Mouse (Mus musculus): ENCODE results near the gene Hccs. TPM values are rescaled to one million over a fixed set of nuclear protein-coding genes. Genes with fewer than 3 reads are reported as not detected.

Gene Hccs
- polyA plus RNA-seq, 1 experiment: 25.7 TPM

DNA sequence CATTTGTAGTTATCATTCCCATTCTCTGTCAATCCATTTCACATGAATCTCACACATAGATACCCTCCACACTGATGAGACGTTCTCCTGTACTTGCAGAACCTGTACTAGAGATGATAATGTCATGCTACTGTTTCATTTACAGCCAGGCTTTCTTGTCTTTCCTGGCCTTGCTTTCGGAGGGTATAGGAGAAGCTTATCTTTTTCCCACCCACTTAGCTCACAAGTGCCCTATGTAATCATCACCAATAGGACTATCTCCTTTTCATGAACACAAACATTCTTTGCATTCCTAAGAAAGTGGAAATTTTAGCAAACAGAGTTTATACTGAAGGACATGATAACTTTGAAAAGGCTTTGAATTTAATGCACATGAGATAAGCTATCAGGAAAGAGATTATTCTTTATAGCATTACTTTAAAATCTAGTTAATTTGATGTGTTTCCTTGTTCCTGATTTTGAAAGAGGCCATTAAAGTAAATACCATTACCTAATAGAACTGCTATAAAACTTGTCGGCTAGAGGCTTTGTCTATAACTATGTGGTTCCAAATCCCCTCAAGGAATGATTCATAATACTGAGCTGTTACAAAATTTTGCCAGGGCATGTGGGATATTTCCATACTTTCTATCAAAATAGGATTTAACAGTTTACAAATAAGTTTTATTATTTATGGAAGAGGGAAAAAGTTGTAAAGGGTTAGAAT is 97.7 kb downstream of the Hccs start:
- Histone ChIP-seq H3K4me3 (ENCODE audit: low read depth, low read length) (no peak overlapping the region), H3K36me3 (ENCODE audit: control insufficient read depth, insufficient read depth, low read length, poor library complexity, severe bottlenecking) (no peaks in the 10 kb centered on the region), H3K9ac (ENCODE audit: low read depth, poor library complexity, severe bottlenecking) (no peak overlapping the region), H3K27me3 (ENCODE audit: control insufficient read depth, insufficient read depth, low read length, poor library complexity, severe bottlenecking) (no peaks in the 10 kb centered on the region), H3K27ac (ENCODE audit: insufficient read depth, low read length) (no peak overlapping the region), H3K9me3 (replicated peaks; ENCODE audit: control insufficient read depth, insufficient read depth, low read length, poor library complexity, severe bottlenecking) (no peaks in the 10 kb centered on the region), H3K4me1 (ENCODE audit: control insufficient read depth, insufficient read depth, low read length) (no peaks in the 10 kb centered on the region)
- TF ChIP-seq CTCF (IDR thresholded peaks at IDR 0.05; ENCODE audit: low read depth, low read length): no peak
- no peak for TF ChIP-seq POLR2A (IDR thresholded peaks at IDR 0.05; ENCODE audit: insufficient read depth, low read length)
- no peak for TF ChIP-seq EP300 (IDR thresholded peaks at IDR 0.05; ENCODE audit: insufficient read depth, low read depth, low read length)

GRCm38 (mm10) chrX:169220064-169220463 is 100.1 kb downstream of the Hccs start:
- H3K36me3 ChIP-seq (ENCODE audit: control insufficient read depth, insufficient read depth, low read length, poor library complexity, severe bottlenecking): no peaks in the 10 kb centered on the region
- TF ChIP-seq POLR2A (IDR thresholded peaks at IDR 0.05; ENCODE audit: insufficient read depth, low read length) (no peak), CTCF (IDR thresholded peaks at IDR 0.05; ENCODE audit: low read depth, low read length) (no peak), EP300 (IDR thresholded peaks at IDR 0.05; ENCODE audit: insufficient read depth, low read depth, low read length) (no peak)
- no peaks in the 10 kb centered on the region for H3K9me3 ChIP-seq (replicated peaks; ENCODE audit: control insufficient read depth, insufficient read depth, low read length, poor library complexity, severe bottlenecking)
- H3K4me3 ChIP-seq (ENCODE audit: low read depth, low read length): no peak overlapping the region
- no peak overlapping the region for H3K9ac ChIP-seq (ENCODE audit: low read depth, poor library complexity, severe bottlenecking)
- H3K27me3 ChIP-seq (ENCODE audit: control insufficient read depth, insufficient read depth, low read length, poor library complexity, severe bottlenecking): no peaks in the 10 kb centered on the region
- no peaks in the 10 kb centered on the region for H3K4me1 ChIP-seq (ENCODE audit: control insufficient read depth, insufficient read depth, low read length)
- no peak overlapping the region for H3K27ac ChIP-seq (ENCODE audit: insufficient read depth, low read length)

- no peaks in the 10 kb centered on the region for H3K4me1 ChIP-seq (ENCODE audit: control insufficient read depth, insufficient read depth, low read length)
- TF ChIP-seq POLR2A (IDR thresholded peaks at IDR 0.05; ENCODE audit: insufficient read depth, low read length): no peak
- no peak for TF ChIP-seq EP300 (IDR thresholded peaks at IDR 0.05; ENCODE audit: insufficient read depth, low read depth, low read length)
- no peak for TF ChIP-seq CTCF (IDR thresholded peaks at IDR 0.05; ENCODE audit: low read depth, low read length)
- H3K27ac ChIP-seq (ENCODE audit: insufficient read depth, low read length): no peak overlapping the region
- H3K27me3 ChIP-seq (ENCODE audit: control insufficient read depth, insufficient read depth, low read length, poor library complexity, severe bottlenecking): no peaks in the 10 kb centered on the region
- no peaks in the 10 kb centered on the region for H3K36me3 ChIP-seq (ENCODE audit: control insufficient read depth, insufficient read depth, low read length, poor library complexity, severe bottlenecking)
- H3K9me3 ChIP-seq (replicated peaks; ENCODE audit: control insufficient read depth, insufficient read depth, low read length, poor library complexity, severe bottlenecking): no peaks in the 10 kb centered on the region
- H3K4me3 ChIP-seq (ENCODE audit: low read depth, low read length): no peak overlapping the region
- no peak overlapping the region for H3K9ac ChIP-seq (ENCODE audit: low read depth, poor library complexity, severe bottlenecking)
These were observed 110.2 kb downstream of the Hccs start for GRCm38 (mm10) chrX:169210019-169210418.

Other genes with a start within 250 kb of the Hccs start
- gene Amelx, start 133.2 kb downstream of the Hccs start, polyA plus RNA-seq (2011; ENCODE audit: insufficient read depth, insufficient read length, low read depth, missing spikeins): not detected in 2 replicates

Data from ES-Bruce4 (cell line).